Mouse (Mus musculus) lung, postnatal 0 days (tissue): ENCODE data around the gene Tspan5. TPM values are rescaled to one million over a fixed set of nuclear protein-coding genes. Genes with fewer than 3 reads are reported as not detected.

Experiments used
- ATAC-seq: fragments of 200-750 bp; cut with Nextera tagmentation; 2 replicates; pipeline ENCODE4 v1.8.0; 2017; ENCODE audit warnings: moderate library complexity
- DNase-seq: peaks from one replicate; pipeline ENCODE4 v3.0.0-alpha.2; 2016; ENCODE audit warnings: low spot score
- H3K27ac ChIP-seq: fragments of 300-500 bp; sonication (generic); 2 replicates; pipeline ENCODE4 v1.5.1; 2014; ENCODE audit warnings: antibody characterized with exemption, mild to moderate bottlenecking, low read length, mixed read lengths
- H3K27me3 ChIP-seq: fragments of 300-500 bp; sonication (generic); replicated peaks from 2 replicates; pipeline ENCODE4 v1.6.1; 2014; ENCODE audit warnings: low read length, mixed read lengths; ENCODE audit not compliant: insufficient read depth
- H3K36me3 ChIP-seq: fragments of 300-500 bp; sonication (generic); 2 replicates; pipeline ENCODE4 v1.6.1; 2014; ENCODE audit warnings: low read length, mixed read lengths; ENCODE audit not compliant: insufficient read depth
- H3K4me1 ChIP-seq: fragments of 300-500 bp; sonication (generic); 2 replicates; pipeline ENCODE4 v1.6.1; 2014; ENCODE audit warnings: antibody characterized with exemption, low read depth, low read length, mixed read lengths; ENCODE audit not compliant: insufficient read depth
- H3K4me2 ChIP-seq: fragments of 300-500 bp; sonication (generic); replicated peaks from 2 replicates; pipeline ENCODE4 v1.6.1; 2014; ENCODE audit warnings: low read depth, mild to moderate bottlenecking, low read length, moderate library complexity, mixed read lengths
- H3K4me3 ChIP-seq: fragments of 300-500 bp; sonication (generic); 2 replicates; pipeline ENCODE4 v1.5.1; 2014; ENCODE audit warnings: low read depth, low read length
- H3K9ac ChIP-seq: fragments of 300-500 bp; sonication (generic); replicated peaks from 2 replicates; pipeline ENCODE4 v1.6.1; 2014; ENCODE audit warnings: low read depth, mild to moderate bottlenecking
- H3K9me3 ChIP-seq: fragments of 300-500 bp; sonication (generic); 2 replicates; pipeline ENCODE4 v1.6.1; 2016; ENCODE audit warnings: low read length, mixed read lengths
- CTCF ChIP-seq: IDR thresholded peaks from 2 replicates; pipeline ENCODE4 v1.5.1; 2016; ENCODE audit warnings: antibody characterized with exemption, mild to moderate bottlenecking
- EP300 ChIP-seq: IDR thresholded peaks from 2 replicates; pipeline ENCODE4 v1.6.1; 2016; ENCODE audit warnings: antibody characterized with exemption, mild to moderate bottlenecking, control low read depth
- WGBS: fragments of 180-500 bp; shearing (Covaris S2); extraction: QIAGEN DNeasy Blood & Tissue Kit; methylation state at CpG from one replicate; pipeline ENCODE4 v1.1.7; 2014; 5-methylcytosine and 5-hydroxymethylcytosine counted together
- polyA plus RNA-seq: library from polyadenylated mRNA; unstranded; fragments of >200 nt; fragmentation: Nextera tagmentation; extraction: Ambion mirVana; gene quantifications from 2 replicates; pipeline ENCODE4 v1.2.1, GENCODE M21; 2015

Gene Tspan5
- 33.0 and 35.0 TPM in 2 replicates for polyA plus RNA-seq

DNA sequence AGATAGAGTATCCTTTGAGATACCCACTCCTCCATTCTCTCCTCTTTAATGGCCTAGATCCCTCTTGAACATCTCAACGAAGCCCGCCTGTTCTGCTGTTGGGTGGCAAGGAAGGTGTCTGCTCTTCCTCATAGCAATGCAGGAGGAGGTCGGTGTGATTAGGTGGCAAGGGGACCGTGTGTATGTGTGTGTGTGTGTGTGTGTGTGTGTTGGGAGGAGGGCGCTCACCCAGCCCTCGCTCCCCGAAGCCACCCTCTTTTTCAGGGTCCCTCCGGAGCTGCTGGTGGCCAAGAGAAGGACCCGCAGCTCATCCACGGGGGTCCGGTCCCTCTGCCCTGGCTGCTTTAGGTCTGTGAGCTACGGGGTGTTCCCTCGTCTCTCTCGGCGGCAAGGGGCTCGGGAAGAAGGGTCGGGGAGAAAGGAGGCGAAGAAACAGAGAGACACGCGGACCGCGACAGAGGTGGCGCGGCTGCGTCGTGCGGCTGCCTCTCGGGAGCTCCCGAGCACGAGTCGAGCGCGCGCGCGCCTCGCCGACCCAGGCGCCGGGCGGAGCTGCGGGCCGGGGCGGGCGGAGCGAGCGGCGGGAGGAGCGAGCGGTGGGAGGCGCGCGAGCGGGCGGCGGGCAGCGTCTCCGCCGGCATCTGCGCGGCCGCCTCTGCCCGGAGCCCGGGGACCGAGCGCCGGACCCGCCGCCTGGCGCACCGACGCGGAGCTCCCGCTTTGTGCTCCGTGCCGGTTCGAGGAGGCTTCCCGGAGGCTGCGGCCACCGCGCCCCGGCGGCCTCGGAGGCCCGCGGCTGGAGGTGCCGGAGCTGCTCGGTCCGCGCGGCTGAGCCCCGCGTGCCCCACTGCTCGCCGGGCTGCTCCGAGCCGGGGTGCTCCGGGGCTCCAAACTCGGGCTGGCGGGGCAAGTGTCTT, at the start of gene Tspan5:
Gene Tspan5, plus strand, starts transcription at position 547 of the 917 bp plus-strand sequence.
- no peaks in the 10 kb centered on the region for H3K27me3 ChIP-seq
- H3K4me3 ChIP-seq: peak within 1 kb of the TSS; percentile 80
- peak; percentile 92 for DNase-seq
- H3K27ac ChIP-seq: peak within 1 kb of the TSS; percentile 83
- peak; percentile 91 for ATAC-seq
- H3K4me2 ChIP-seq: peak within 1 kb of the TSS; percentile 94
- under 1% methylated on average over 21 of the region's 100 CpGs for WGBS
- peaks cover 11% of the 10 kb centered on the region; the same call in 1 of the 2 replicates for H3K4me1 ChIP-seq
- no peaks in the 10 kb centered on the region for H3K36me3 ChIP-seq
- no peaks in the 10 kb centered on the region for H3K9me3 ChIP-seq
- TF ChIP-seq CTCF (no peak), EP300 (no peak)
- H3K9ac ChIP-seq: peak within 1 kb of the TSS; percentile 58

DNA sequence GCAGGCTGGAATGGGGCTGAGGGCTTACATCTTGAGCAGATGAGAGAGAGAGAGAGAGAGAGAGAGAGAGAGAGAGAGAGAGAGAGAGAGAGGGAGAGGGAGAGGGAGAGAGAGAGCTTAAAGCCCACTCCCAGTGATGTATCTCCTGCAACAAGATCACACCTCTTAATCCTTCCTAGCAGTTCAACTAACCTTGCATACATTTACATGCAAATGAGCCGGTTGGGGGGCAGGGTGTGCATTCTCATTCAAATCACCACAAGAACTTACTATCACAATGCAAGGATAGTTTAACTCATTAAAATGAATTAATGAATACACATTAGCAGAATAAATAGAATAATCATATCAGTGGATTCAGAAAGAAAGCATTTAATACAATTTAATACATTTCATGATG, 49.7 kb upstream of the Tspan5 start:
- TF ChIP-seq EP300 (no peak), CTCF (no peak)
- WGBS: 57% methylated on average over 1 of the region's 1 CpGs
- no peak overlapping the region for H3K27ac ChIP-seq
- H3K4me2 ChIP-seq: no peak overlapping the region
- no peaks in the 10 kb centered on the region for H3K36me3 ChIP-seq
- no peak overlapping the region for H3K9ac ChIP-seq
- ATAC-seq (no peak), DNase-seq (no peak)
- no peaks in the 10 kb centered on the region for H3K9me3 ChIP-seq
- no peaks in the 10 kb centered on the region for H3K27me3 ChIP-seq
- no peak overlapping the region for H3K4me3 ChIP-seq
- no peaks in the 10 kb centered on the region for H3K4me1 ChIP-seq

DNA sequence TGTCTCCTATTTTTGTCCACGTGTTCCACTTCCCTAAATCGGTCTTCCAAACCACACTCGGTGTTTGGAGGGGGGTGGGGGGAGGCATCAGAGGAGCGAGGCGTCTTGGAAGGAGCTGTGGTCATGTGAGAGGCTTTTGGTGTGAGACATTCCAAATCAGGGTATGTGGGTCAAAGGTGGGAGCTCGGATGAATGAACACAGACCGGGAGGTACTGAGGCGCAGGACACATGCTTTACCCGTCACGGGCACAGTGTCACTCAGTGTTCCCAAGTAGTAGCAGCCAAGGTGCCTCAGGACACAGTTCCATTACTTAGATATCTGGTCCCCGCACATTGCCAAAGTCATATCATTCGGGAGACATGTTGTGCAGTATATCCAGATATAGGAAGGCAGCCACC, 38.6 kb upstream of the Tspan5 start:
- no peaks in the 10 kb centered on the region for H3K4me1 ChIP-seq
- H3K36me3 ChIP-seq: no peaks in the 10 kb centered on the region
- TF ChIP-seq EP300 (no peak), CTCF (no peak)
- ATAC-seq (no peak), DNase-seq (no peak)
- no peak overlapping the region for H3K4me3 ChIP-seq
- WGBS: 69% methylated on average over 12 of the region's 12 CpGs
- H3K27me3 ChIP-seq: no peaks in the 10 kb centered on the region
- no peak overlapping the region for H3K4me2 ChIP-seq
- H3K9me3 ChIP-seq: no peaks in the 10 kb centered on the region
- H3K27ac ChIP-seq: no peak overlapping the region
- no peak overlapping the region for H3K9ac ChIP-seq

DNA sequence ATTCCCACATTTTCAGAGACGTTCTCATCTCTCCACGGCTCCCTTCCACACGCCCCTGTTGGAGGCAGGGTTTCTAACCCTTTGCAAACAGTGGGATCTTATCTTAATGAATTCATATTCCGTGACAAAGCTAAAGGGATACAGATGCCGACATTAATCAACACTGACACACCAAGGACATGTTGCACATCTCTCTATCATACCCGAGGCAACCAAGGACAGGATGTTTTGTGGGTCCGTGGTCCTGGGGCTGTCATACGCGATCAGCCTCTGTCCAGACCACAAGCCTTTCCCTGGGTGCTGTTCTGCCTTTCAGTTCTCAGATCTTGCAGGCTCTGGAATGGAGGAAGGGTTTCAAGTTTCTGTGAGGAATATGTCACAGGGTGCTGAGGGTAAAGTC, 37.5 kb upstream of the Tspan5 start:
- H3K27ac ChIP-seq: no peak overlapping the region
- no peak overlapping the region for H3K4me3 ChIP-seq
- H3K27me3 ChIP-seq: no peaks in the 10 kb centered on the region
- ATAC-seq (no peak), DNase-seq (no peak)
- no peak for TF ChIP-seq EP300
- TF ChIP-seq CTCF: no peak
- no peaks in the 10 kb centered on the region for H3K36me3 ChIP-seq
- H3K9ac ChIP-seq: no peak overlapping the region
- H3K4me1 ChIP-seq: no peaks in the 10 kb centered on the region
- H3K9me3 ChIP-seq: no peaks in the 10 kb centered on the region
- no peak overlapping the region for H3K4me2 ChIP-seq
- WGBS: 64% methylated on average over 9 of the region's 9 CpGs

DNA sequence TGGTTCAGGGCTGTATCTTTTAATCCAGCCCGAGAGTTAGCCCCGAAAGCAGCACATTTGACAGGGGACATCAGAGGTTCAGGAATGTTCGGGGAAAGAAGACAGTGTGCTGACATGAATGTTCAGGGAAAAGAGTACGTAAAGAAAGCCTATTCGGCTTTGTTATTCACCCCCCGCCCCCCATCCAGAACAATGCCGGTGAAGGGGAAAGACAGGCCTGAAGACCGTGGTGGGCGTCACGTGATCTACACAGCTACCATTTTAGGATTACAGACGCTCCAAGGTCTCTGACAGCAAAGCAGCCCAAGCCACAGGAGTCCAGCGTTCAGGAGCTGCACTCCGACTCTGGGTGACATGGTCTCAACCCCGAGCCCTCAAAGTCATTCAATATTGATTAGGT, 36.1 kb upstream of the Tspan5 start:
- no peak for DNase-seq
- Histone ChIP-seq H3K9me3 (no peaks in the 10 kb centered on the region), H3K4me1 (no peaks in the 10 kb centered on the region), H3K4me3 (no peak overlapping the region), H3K9ac (no peak overlapping the region), H3K27me3 (no peaks in the 10 kb centered on the region), H3K27ac (no peak overlapping the region), H3K36me3 (no peaks in the 10 kb centered on the region), H3K4me2 (no peak overlapping the region)
- no peak for ATAC-seq
- 71% methylated on average over 14 of the region's 14 CpGs for WGBS
- no peak for TF ChIP-seq CTCF
- no peak for TF ChIP-seq EP300

DNA sequence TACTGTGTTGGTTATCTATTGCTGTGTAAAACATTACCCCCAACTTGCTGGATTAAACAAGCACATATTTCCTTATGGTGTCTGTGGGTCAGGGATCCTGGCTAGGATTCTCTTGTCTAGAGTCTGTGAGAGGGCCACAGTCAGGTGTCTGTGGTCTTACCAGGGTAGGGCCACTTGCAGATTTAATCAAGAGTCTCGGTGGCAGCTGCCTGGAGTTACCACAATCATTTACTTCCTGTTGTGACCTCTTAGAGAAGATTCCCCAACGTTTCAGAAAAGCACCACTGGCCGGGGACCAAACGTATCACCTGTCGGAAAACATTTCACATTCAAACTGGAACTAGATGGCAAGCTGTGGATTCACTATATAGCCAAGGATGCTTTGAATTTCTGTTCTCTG, 32.8 kb upstream of the Tspan5 start:
- 64% methylated on average over 5 of the region's 5 CpGs for WGBS
- DNase-seq (no peak), ATAC-seq (no peak)
- Histone ChIP-seq H3K9me3 (no peaks in the 10 kb centered on the region), H3K4me2 (no peak overlapping the region), H3K4me3 (no peak overlapping the region), H3K27ac (no peak overlapping the region), H3K4me1 (no peaks in the 10 kb centered on the region), H3K36me3 (no peaks in the 10 kb centered on the region), H3K9ac (no peak overlapping the region), H3K27me3 (no peaks in the 10 kb centered on the region)
- TF ChIP-seq EP300 (no peak), CTCF (no peak)
